Mouse (Mus musculus): ENCODE results near the gene Fam214a. TPM values are rescaled to one million over a fixed set of nuclear protein-coding genes. Genes with fewer than 3 reads are reported as not detected.

Fam214a gene
- polyA plus RNA-seq, 1 experiment, result 4.0 TPM

GRCm38 (mm10) chr9:75064678-75065331 lies 112.1 kb downstream of the Fam214a start:
- no peak for TF ChIP-seq GATA1 (IDR thresholded peaks at IDR 0.05; ENCODE audit: low read length)

- TF ChIP-seq GATA1 (IDR thresholded peaks at IDR 0.05; ENCODE audit: low read length), result no peak
Measured at GRCm38 (mm10) chr9:75070457-75071028, 117.9 kb downstream of the Fam214a start, which contains the start of gene Myo5a. Gene Myo5a, plus strand, starts transcription at chr9:75071015.

- no peak for TF ChIP-seq GATA1 (IDR thresholded peaks at IDR 0.05; ENCODE audit: low read length)
Measured at GRCm38 (mm10) chr9:75071029-75071705, 118.5 kb downstream of the Fam214a start.

GRCm38 (mm10) chr9:75071706-75072192 lies 119.1 kb downstream of the Fam214a start:
- no peak for TF ChIP-seq GATA1 (IDR thresholded peaks at IDR 0.05; ENCODE audit: low read length)

- no peak for TF ChIP-seq GATA1 (IDR thresholded peaks at IDR 0.05; ENCODE audit: low read length)
Measured at GRCm38 (mm10) chr9:75072361-75072760, 119.7 kb downstream of the Fam214a start.

GRCm38 (mm10) chr9:75077191-75077590 lies 124.5 kb downstream of the Fam214a start:
- no peak for TF ChIP-seq GATA1 (IDR thresholded peaks at IDR 0.05; ENCODE audit: low read length)

Other genes starting within 250 kb of the Fam214a start
- gene Onecut1, start 91.0 kb upstream of the Fam214a start, polyA plus RNA-seq (2012), result not detected in 2 replicates
- 68.5 and 95.7 TPM in 2 replicates for gene Arpp19, start 84.7 kb downstream of the Fam214a start, polyA plus RNA-seq (2012)
- gene Myo5a, start 118.1 kb downstream of the Fam214a start, polyA plus RNA-seq (2012), result 8.7 and 13.9 TPM in 2 replicates